Mouse (Mus musculus) hindbrain, embryonic 11.5 days (tissue): ENCODE measurements around the gene Mcur1. TPM values are rescaled to one million over a fixed set of nuclear protein-coding genes. Genes with fewer than 3 reads are reported as not detected.
A peak's percentile ranks its signal among the peaks of the same experiment; 100 is the strongest.

Source experiments
- ATAC-seq: fragments of 200-750 bp; cut with Nextera tagmentation; 2 replicates; pipeline ENCODE4 v1.8.0; 2017; ENCODE audit warnings: mild to moderate bottlenecking, moderate TSS enrichment, moderate library complexity; ENCODE audit not compliant: low FRiP score
- DNase-seq: peaks from one replicate; pipeline ENCODE4 v3.0.0-alpha.2; 2015; ENCODE audit warnings: low spot score
- H3K27ac ChIP-seq: fragments of 300-500 bp; sonication (generic); 2 replicates; pipeline ENCODE4 v1.5.1; 2014; ENCODE audit warnings: mild to moderate bottlenecking, low read depth, low read length
- H3K27me3 ChIP-seq: fragments of 300-500 bp; sonication (generic); 2 replicates; pipeline ENCODE4 v1.6.1; 2014; ENCODE audit warnings: mild to moderate bottlenecking, low read length, moderate library complexity, mixed read lengths; ENCODE audit not compliant: control insufficient read depth, insufficient read depth
- H3K36me3 ChIP-seq: fragments of 300-500 bp; sonication (generic); 2 replicates; pipeline ENCODE4 v1.6.1; 2014; ENCODE audit warnings: mild to moderate bottlenecking, low read length, moderate library complexity, mixed read lengths; ENCODE audit not compliant: control insufficient read depth, insufficient read depth
- H3K4me1 ChIP-seq: fragments of 300-500 bp; sonication (generic); replicated peaks from 2 replicates; pipeline ENCODE4 v1.6.1; 2014; ENCODE audit warnings: low read length, mixed read lengths; ENCODE audit not compliant: control insufficient read depth, insufficient read depth
- H3K4me2 ChIP-seq: fragments of 300-500 bp; sonication (generic); replicated peaks from 2 replicates; pipeline ENCODE4 v1.6.1; 2014; ENCODE audit warnings: mild to moderate bottlenecking, low read depth, low read length
- H3K4me3 ChIP-seq: fragments of 300-500 bp; sonication (generic); 2 replicates; pipeline ENCODE4 v1.5.1; 2014; ENCODE audit warnings: low read depth, low read length
- H3K9ac ChIP-seq: fragments of 300-500 bp; sonication (generic); 2 replicates; pipeline ENCODE4 v1.6.1; 2014; ENCODE audit warnings: low read depth, low read length
- H3K9me3 ChIP-seq: fragments of 300-500 bp; sonication (generic); 2 replicates; pipeline ENCODE4 v1.6.1; 2016; ENCODE audit warnings: low read length; ENCODE audit not compliant: control insufficient read depth
- WGBS: fragments of 180-500 bp; shearing (Covaris S2); extraction: QIAGEN DNeasy Blood & Tissue Kit; methylation state at CpG from one replicate; pipeline ENCODE4 v1.1.7; 2014; 5-methylcytosine and 5-hydroxymethylcytosine counted together
- polyA plus RNA-seq: library from polyadenylated mRNA; unstranded; fragments of >200 nt; fragmentation: Nextera tagmentation; extraction: Ambion mirVana; gene quantifications from 2 replicates; pipeline ENCODE4 v1.2.1, GENCODE M21; 2014

Mcur1 gene
- polyA plus RNA-seq, 1 experiment from 2014 or later = 10.8 TPM

GRCm38 (mm10) chr13:43496660-43497059 is 63.3 kb downstream of the Mcur1 start:
- ATAC-seq (no peak), DNase-seq (peak; percentile 22)
- no peak overlapping the region for H3K9ac ChIP-seq
- no peaks in the 10 kb centered on the region for H3K27me3 ChIP-seq
- no peak overlapping the region for H3K4me2 ChIP-seq
- H3K36me3 ChIP-seq = no peaks in the 10 kb centered on the region
- no peaks in the 10 kb centered on the region for H3K4me1 ChIP-seq
- H3K9me3 ChIP-seq = no peaks in the 10 kb centered on the region
- no peak overlapping the region for H3K4me3 ChIP-seq
- no peak overlapping the region for H3K27ac ChIP-seq
- 31% methylated on average over 2 of the region's 2 CpGs for WGBS

GRCm38 (mm10) chr13:43495645-43496044 is 64.3 kb downstream of the Mcur1 start:
- H3K4me3 ChIP-seq = no peak overlapping the region
- no peak overlapping the region for H3K4me2 ChIP-seq
- no peak overlapping the region for H3K27ac ChIP-seq
- no peaks in the 10 kb centered on the region for H3K27me3 ChIP-seq
- no peaks in the 10 kb centered on the region for H3K4me1 ChIP-seq
- H3K36me3 ChIP-seq = no peaks in the 10 kb centered on the region
- no peak overlapping the region for H3K9ac ChIP-seq
- no peaks in the 10 kb centered on the region for H3K9me3 ChIP-seq
- no peak for DNase-seq
- no peak for ATAC-seq
- 90% methylated on average over 7 of the region's 7 CpGs for WGBS

GRCm38 (mm10) chr13:43493725-43494124 is 66.3 kb downstream of the Mcur1 start:
- no peaks in the 10 kb centered on the region for H3K9me3 ChIP-seq
- no peaks in the 10 kb centered on the region for H3K4me1 ChIP-seq
- no peak overlapping the region for H3K4me3 ChIP-seq
- H3K27ac ChIP-seq = no peak overlapping the region
- ATAC-seq (no peak), DNase-seq (no peak)
- no peaks in the 10 kb centered on the region for H3K27me3 ChIP-seq
- H3K4me2 ChIP-seq = no peak overlapping the region
- WGBS = 93% methylated on average over 7 of the region's 7 CpGs
- H3K36me3 ChIP-seq = no peaks in the 10 kb centered on the region
- no peak overlapping the region for H3K9ac ChIP-seq

GRCm38 (mm10) chr13:43493058-43493481 is 66.9 kb downstream of the Mcur1 start:
- no peaks in the 10 kb centered on the region for H3K36me3 ChIP-seq
- H3K4me2 ChIP-seq = no peak overlapping the region
- no peaks in the 10 kb centered on the region for H3K9me3 ChIP-seq
- H3K27me3 ChIP-seq = no peaks in the 10 kb centered on the region
- H3K27ac ChIP-seq = no peak overlapping the region
- ATAC-seq = no peak
- no peaks in the 10 kb centered on the region for H3K4me1 ChIP-seq
- no peak overlapping the region for H3K9ac ChIP-seq
- H3K4me3 ChIP-seq = no peak overlapping the region
- DNase-seq = no peak
- 75% methylated on average over 11 of the region's 11 CpGs for WGBS

Other genes with a start within 250 kb of the Mcur1 start
- gene Sirt5, start 194.7 kb downstream of the Mcur1 start, polyA plus RNA-seq = 23.7 and 25.6 TPM in 2 replicates
- 201 and 215 TPM in 2 replicates for gene Nol7, start 161.8 kb downstream of the Mcur1 start, polyA plus RNA-seq
- 13.5 and 22.9 TPM in 2 replicates for gene Ranbp9, start 78.9 kb downstream of the Mcur1 start, polyA plus RNA-seq
- 9.9 and 10.4 TPM in 2 replicates for gene Rnf182, start 55.5 kb upstream of the Mcur1 start, polyA plus RNA-seq
- 10.1 and 11.5 TPM in 2 replicates for gene Cd83, start 224.6 kb upstream of the Mcur1 start, polyA plus RNA-seq